Comparison of ENCODE assay signal across 21 mouse cellular contexts in genomic region chr17:85258703-85259341, GRCm38 (mm10).
DNase-seq lines count a peak whose midpoint lies in the region; ATAC-seq and TF ChIP-seq lines count a peak whose summit lies in the region.
"Had no signal": no experiment of that assay in that cellular context is flagged by ENCODE, and none has a peak within 500 bp of the region (broad histone marks: within the 10 kb centered on the region; RNA-seq: fewer than 3 reads in every experiment).

No protein-coding gene starts in this region.

- no peak overlapping the region for H3K4me3 ChIP-seq in neural tube, embryonic 11.5 days (ENCODE audit: low read depth, low read length)
- H3K4me3 ChIP-seq in hindbrain, postnatal 0 days (ENCODE audit: low read length): no peak overlapping the region
- H3K4me3 ChIP-seq in midbrain, embryonic 16.5 days (ENCODE audit: low read depth, low read length): no peak overlapping the region
- H3K4me3 ChIP-seq: embryonic facial prominence, embryonic 15.5 days; forebrain, embryonic 10.5 days; gastrocnemius, adult 2 months; intestine, embryonic 15.5 days had no signal

- TF ChIP-seq CTCF in hindbrain, postnatal 0 days (IDR thresholded peaks at IDR 0.05; ENCODE audit: low read depth): no peak

- H3K27ac ChIP-seq in neural tube, embryonic 11.5 days (ENCODE audit: low read depth, low read length): 0 out of 2 replicates have a peak overlapping the region, but pooled peaks have one; percentile 8
- H3K27ac ChIP-seq in hindbrain, postnatal 0 days: no peak overlapping the region
- 0 out of 2 replicates have a peak overlapping the region, but pooled peaks have one; percentile 7 for H3K27ac ChIP-seq in midbrain, embryonic 16.5 days (ENCODE audit: low read length)
- H3K27ac ChIP-seq: embryonic facial prominence, embryonic 15.5 days; forebrain, embryonic 10.5 days; gastrocnemius, adult 2 months; intestine, embryonic 15.5 days had no signal

- ATAC-seq in neural tube, embryonic 11.5 days (ENCODE audit: insufficient read depth, low FRiP score, low TSS enrichment): peak; percentile 20; the same call in 1 of the 2 replicates
- peak; percentile 38 for ATAC-seq in hindbrain, postnatal 0 days
- peak; percentile 66 for ATAC-seq in midbrain, embryonic 16.5 days
- ATAC-seq: intestine, embryonic 15.5 days; Patski had no signal

- no peaks in the 10 kb centered on the region for H3K27me3 ChIP-seq in neural tube, embryonic 11.5 days (ENCODE audit: control insufficient read depth, insufficient read depth, low read length)
- H3K27me3 ChIP-seq in hindbrain, postnatal 0 days (ENCODE audit: insufficient read depth, low read length): no peaks in the 10 kb centered on the region
- H3K27me3 ChIP-seq in midbrain, embryonic 16.5 days (ENCODE audit: control insufficient read depth, insufficient read depth, low read depth, low read length): no peaks in the 10 kb centered on the region
- H3K27me3 ChIP-seq: embryonic facial prominence, embryonic 15.5 days; intestine, embryonic 15.5 days; Patski had no signal

- H3K4me2 ChIP-seq in neural tube, embryonic 11.5 days (ENCODE audit: low read depth): no peak overlapping the region
- H3K4me2 ChIP-seq in hindbrain, postnatal 0 days (ENCODE audit: low read depth, low read length): no peak overlapping the region
- H3K4me2 ChIP-seq in midbrain, embryonic 16.5 days (ENCODE audit: low read length): 0 out of 2 replicates have a peak overlapping the region, but pooled peaks have one; percentile 13
- H3K4me2 ChIP-seq: embryonic facial prominence, embryonic 15.5 days; intestine, embryonic 15.5 days had no signal

- H3K9ac ChIP-seq in neural tube, embryonic 11.5 days (ENCODE audit: low read length): no peak overlapping the region
- no peak overlapping the region for H3K9ac ChIP-seq in hindbrain, postnatal 0 days (replicated peaks; ENCODE audit: low read length)
- H3K9ac ChIP-seq in midbrain, embryonic 16.5 days (ENCODE audit: low read depth, low read length): peak overlapping the region; percentile 37; the same call in 1 of the 2 replicates
- H3K9ac ChIP-seq: embryonic facial prominence, embryonic 15.5 days; intestine, embryonic 15.5 days had no signal

- WGBS in neural tube, embryonic 11.5 days: 76% methylated on average over 13 of the region's 13 CpGs
- WGBS in hindbrain, postnatal 0 days: 55% methylated on average over 13 of the region's 13 CpGs
- WGBS in midbrain, embryonic 16.5 days: 52% methylated on average over 13 of the region's 13 CpGs

- 0 out of 2 replicates have a peak, but pooled peaks cover 2% of the 10 kb centered on the region for H3K4me1 ChIP-seq in neural tube, embryonic 11.5 days (ENCODE audit: control insufficient read depth, insufficient read depth, low read length)
- H3K4me1 ChIP-seq in hindbrain, postnatal 0 days (ENCODE audit: insufficient read depth, low read length): no peaks in the 10 kb centered on the region; the same call in 1 of the 2 replicates
- peaks cover 29% of the 10 kb centered on the region for H3K4me1 ChIP-seq in midbrain, embryonic 16.5 days (ENCODE audit: control insufficient read depth, insufficient read depth, low read length)
- H3K4me1 ChIP-seq: embryonic facial prominence, embryonic 15.5 days; intestine, embryonic 15.5 days had no signal

- no peaks in the 10 kb centered on the region for H3K36me3 ChIP-seq in neural tube, embryonic 11.5 days (ENCODE audit: control insufficient read depth, insufficient read depth, low read length)
- H3K36me3 ChIP-seq in hindbrain, postnatal 0 days (ENCODE audit: insufficient read depth, low read length): no peaks in the 10 kb centered on the region
- no peaks in the 10 kb centered on the region for H3K36me3 ChIP-seq in midbrain, embryonic 16.5 days (ENCODE audit: control insufficient read depth, insufficient read depth, low read length)
- H3K36me3 ChIP-seq: embryonic facial prominence, embryonic 15.5 days; forebrain, embryonic 10.5 days; intestine, embryonic 15.5 days had no signal

- peak; percentile 45 for DNase-seq in neural tube, embryonic 11.5 days (ENCODE audit: low spot score)
- no peak for DNase-seq in neural tube, embryonic 10.5 days (ENCODE audit: extremely low spot score, low spot score)
- peak; percentile 23 for DNase-seq in hindbrain, postnatal 0 days (ENCODE audit: low spot score)
- DNase-seq in retina, postnatal 1 day: peak; percentile 66
- DNase-seq in kidney, postnatal 14 days: no peak
- no peak for DNase-seq in gastrocnemius, adult 18-20 months (ENCODE audit: low spot score)
- DNase-seq in thymus, postnatal 10 days (ENCODE audit: low spot score in 2 of 2): no peak
- DNase-seq: adrenal gland, postnatal 36 days; cerebellum, adult 9-10 months; gastrocnemius, adult 2 months; heart, adult 18-20 months; heart, postnatal 14 days; left cerebral cortex, postnatal 4 days; lung, adult 18-20 months; lung, postnatal 36 days; thymus, postnatal 4 days had no signal

- H3K9me3 ChIP-seq in neural tube, embryonic 11.5 days (ENCODE audit: control insufficient read depth, low read length): no peaks in the 10 kb centered on the region
- H3K9me3 ChIP-seq in hindbrain, postnatal 0 days (ENCODE audit: low read length): no peaks in the 10 kb centered on the region
- H3K9me3 ChIP-seq in midbrain, embryonic 16.5 days (replicated peaks; ENCODE audit: control insufficient read depth, low read length, poor library complexity, severe bottlenecking): no peaks in the 10 kb centered on the region
- H3K9me3 ChIP-seq: embryonic facial prominence, embryonic 15.5 days; forebrain, embryonic 10.5 days; intestine, embryonic 15.5 days had no signal

Comparison
In these comparisons a context has a peak if more than half of its experiments do, and no peak if none do; other contexts are left out.
1. DNase-seq: peak in neural tube, embryonic 11.5 days (single experiment), hindbrain, postnatal 0 days (single experiment) and retina, postnatal 1 day (single experiment); none in neural tube, embryonic 10.5 days (single experiment), kidney, postnatal 14 days (single experiment), gastrocnemius, adult 18-20 months (single experiment) and thymus, postnatal 10 days (0 of 2).
2. Peak in every context shown above with its lines, with median percentiles within 50 percentile points of each other: ATAC-seq.